Mouse (Mus musculus): ENCODE measurements around the gene Grid1. TPM values are rescaled to one million over a fixed set of nuclear protein-coding genes. Genes with fewer than 3 reads are reported as not detected.

Grid1 gene
- total and polyA plus RNA-seq, 3 experiments = 0.05 TPM; not detected in 2

GRCm38 (mm10) chr14:34917111-34917510, 97.2 kb downstream of the Grid1 start:
- Histone ChIP-seq H3K9me3 (replicated peaks) (peaks cover 5% of the 10 kb centered on the region), H3K4me3 (ENCODE audit: low read depth, low read length) (no peak overlapping the region), H3K36me3 (replicated peaks) (no peaks in the 10 kb centered on the region), H3K4me1 (ENCODE audit: insufficient read depth, low read depth, low read length) (no peaks in the 10 kb centered on the region), H3K27me3 (ENCODE audit: insufficient read depth, low read length) (no peaks in the 10 kb centered on the region)
- DNase-seq (ENCODE audit: low spot score) (no peak), ATAC-seq (ENCODE audit: extremely low read depth, insufficient number of reproducible peaks, low FRiP score, poor library complexity, severe bottlenecking) (no peak)
- TF ChIP-seq GATA2 (IDR thresholded peaks at IDR 0.05; ENCODE audit: borderline replicate concordance, low read depth, low read length) = no peak
- TF ChIP-seq GATA1 (IDR thresholded peaks at IDR 0.05; ENCODE audit: borderline replicate concordance, low read length) = no peak
- TF ChIP-seq POLR2AphosphoS5 (IDR thresholded peaks at IDR 0.05; ENCODE audit: insufficient replicate concordance, low read depth, low read length) = no peak
- TF ChIP-seq TAL1 (conservative IDR thresholded peaks at IDR 0.05; ENCODE audit: low read depth, low read length) = no peak
- TF ChIP-seq CTCF (IDR thresholded peaks at IDR 0.05; ENCODE audit: low read depth, low read length) = no peak

GRCm38 (mm10) chr14:34919221-34919620, 99.3 kb downstream of the Grid1 start:
- H3K36me3 ChIP-seq (replicated peaks) = no peaks in the 10 kb centered on the region
- H3K27me3 ChIP-seq (ENCODE audit: insufficient read depth, low read length) = no peaks in the 10 kb centered on the region
- ATAC-seq (ENCODE audit: extremely low read depth, insufficient number of reproducible peaks, low FRiP score, poor library complexity, severe bottlenecking) (no peak), DNase-seq (ENCODE audit: low spot score) (no peak)
- H3K4me1 ChIP-seq (ENCODE audit: insufficient read depth, low read depth, low read length) = no peaks in the 10 kb centered on the region
- TF ChIP-seq CTCF (IDR thresholded peaks at IDR 0.05; ENCODE audit: low read depth, low read length) (no peak), POLR2AphosphoS5 (IDR thresholded peaks at IDR 0.05; ENCODE audit: insufficient replicate concordance, low read depth, low read length) (no peak), GATA2 (IDR thresholded peaks at IDR 0.05; ENCODE audit: borderline replicate concordance, low read depth, low read length) (no peak), TAL1 (conservative IDR thresholded peaks at IDR 0.05; ENCODE audit: low read depth, low read length) (no peak), GATA1 (IDR thresholded peaks at IDR 0.05; ENCODE audit: borderline replicate concordance, low read length) (no peak)
- no peak overlapping the region for H3K4me3 ChIP-seq (ENCODE audit: low read depth, low read length)
- H3K9me3 ChIP-seq (replicated peaks) = peaks cover 5% of the 10 kb centered on the region

DNA sequence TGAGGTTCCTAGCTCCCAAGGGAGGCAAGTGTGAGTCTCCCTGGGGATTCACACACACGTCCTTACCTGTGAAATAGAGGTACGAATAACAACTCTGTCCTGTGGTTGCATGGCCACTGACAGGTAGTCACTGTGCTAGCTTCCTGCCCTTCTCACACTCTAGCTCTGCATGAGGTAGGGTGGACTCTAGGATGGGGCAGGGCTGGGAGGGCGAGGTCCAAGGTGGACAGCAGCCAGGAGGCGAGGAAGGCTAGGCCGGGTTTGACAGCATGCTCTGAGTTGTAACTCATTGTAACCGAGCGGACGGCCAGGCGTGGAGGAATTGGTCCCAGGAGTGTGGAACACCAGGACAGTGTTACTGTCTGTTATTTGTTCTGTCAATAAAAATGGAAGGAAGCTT, 101.4 kb downstream of the Grid1 start:
- Histone ChIP-seq H3K27me3 (ENCODE audit: insufficient read depth, low read length) (no peaks in the 10 kb centered on the region), H3K4me1 (ENCODE audit: insufficient read depth, low read depth, low read length) (no peaks in the 10 kb centered on the region), H3K36me3 (replicated peaks) (no peaks in the 10 kb centered on the region), H3K4me3 (ENCODE audit: low read depth, low read length) (no peak overlapping the region), H3K9me3 (replicated peaks) (peaks cover 5% of the 10 kb centered on the region)
- DNase-seq (ENCODE audit: low spot score) (no peak), ATAC-seq (ENCODE audit: extremely low read depth, insufficient number of reproducible peaks, low FRiP score, poor library complexity, severe bottlenecking) (no peak)
- no peak for TF ChIP-seq POLR2AphosphoS5 (IDR thresholded peaks at IDR 0.05; ENCODE audit: insufficient replicate concordance, low read depth, low read length)
- no peak for TF ChIP-seq GATA1 (IDR thresholded peaks at IDR 0.05; ENCODE audit: borderline replicate concordance, low read length)
- TF ChIP-seq TAL1 (conservative IDR thresholded peaks at IDR 0.05; ENCODE audit: low read depth, low read length) = no peak
- TF ChIP-seq CTCF (IDR thresholded peaks at IDR 0.05; ENCODE audit: low read depth, low read length) = no peak
- no peak for TF ChIP-seq GATA2 (IDR thresholded peaks at IDR 0.05; ENCODE audit: borderline replicate concordance, low read depth, low read length)

- no peak for ATAC-seq (ENCODE audit: extremely low read depth, insufficient number of reproducible peaks, low FRiP score, poor library complexity, severe bottlenecking)
Observed at GRCm38 (mm10) chr14:34925021-34925420, 105.1 kb downstream of the Grid1 start.

GRCm38 (mm10) chr14:34930040-34930719, 110.3 kb downstream of the Grid1 start:
- Histone ChIP-seq H3K4me3 (ENCODE audit: low read depth, low read length) (no peak overlapping the region), H3K4me1 (ENCODE audit: insufficient read depth, low read depth, low read length) (no peaks in the 10 kb centered on the region), H3K36me3 (replicated peaks) (no peaks in the 10 kb centered on the region), H3K9me3 (replicated peaks) (no peaks in the 10 kb centered on the region), H3K27me3 (ENCODE audit: insufficient read depth, low read length) (no peaks in the 10 kb centered on the region)
- TF ChIP-seq POLR2AphosphoS5 (IDR thresholded peaks at IDR 0.05; ENCODE audit: insufficient replicate concordance, low read depth, low read length) (no peak), GATA1 (IDR thresholded peaks at IDR 0.05; ENCODE audit: borderline replicate concordance, low read length) (no peak), CTCF (IDR thresholded peaks at IDR 0.05; ENCODE audit: low read depth, low read length) (no peak), GATA2 (IDR thresholded peaks at IDR 0.05; ENCODE audit: borderline replicate concordance, low read depth, low read length) (no peak), TAL1 (conservative IDR thresholded peaks at IDR 0.05; ENCODE audit: low read depth, low read length) (no peak)
- DNase-seq (ENCODE audit: low spot score) (no peak), ATAC-seq (ENCODE audit: extremely low read depth, insufficient number of reproducible peaks, low FRiP score, poor library complexity, severe bottlenecking) (no peak)

More at GRCm38 (mm10) chr14:34925021-34925420, 105.1 kb downstream of the Grid1 start:
- DNase-seq (ENCODE audit: low spot score) = no peak
- Histone ChIP-seq H3K36me3 (replicated peaks) (no peaks in the 10 kb centered on the region), H3K9me3 (replicated peaks) (peaks cover 5% of the 10 kb centered on the region), H3K4me3 (ENCODE audit: low read depth, low read length) (no peak overlapping the region), H3K4me1 (ENCODE audit: insufficient read depth, low read depth, low read length) (no peaks in the 10 kb centered on the region), H3K27me3 (ENCODE audit: insufficient read depth, low read length) (no peaks in the 10 kb centered on the region)
- TF ChIP-seq CTCF (IDR thresholded peaks at IDR 0.05; ENCODE audit: low read depth, low read length) (no peak), TAL1 (conservative IDR thresholded peaks at IDR 0.05; ENCODE audit: low read depth, low read length) (no peak), GATA2 (IDR thresholded peaks at IDR 0.05; ENCODE audit: borderline replicate concordance, low read depth, low read length) (no peak), GATA1 (IDR thresholded peaks at IDR 0.05; ENCODE audit: borderline replicate concordance, low read length) (no peak), POLR2AphosphoS5 (IDR thresholded peaks at IDR 0.05; ENCODE audit: insufficient replicate concordance, low read depth, low read length) (no peak)

DNA sequence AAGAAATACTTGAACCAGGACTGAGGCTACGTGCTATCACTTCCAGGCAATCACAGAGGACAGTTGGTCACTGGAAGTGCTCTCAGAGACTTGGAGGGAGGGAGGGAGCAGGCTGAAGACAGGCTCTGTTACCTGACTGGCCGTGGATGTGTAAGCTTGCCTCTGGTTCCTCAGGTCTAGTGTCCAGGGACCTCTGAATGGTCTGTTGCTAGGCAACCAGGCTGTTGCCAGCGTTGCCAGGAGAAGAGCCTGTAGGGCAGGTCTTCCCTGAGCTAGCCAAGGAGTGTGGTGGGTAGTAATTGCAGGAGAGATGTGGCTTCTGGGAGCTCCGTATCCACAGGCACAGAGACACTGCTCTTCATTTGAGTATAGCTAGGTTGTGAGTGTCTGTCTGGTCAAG, 113.3 kb downstream of the Grid1 start:
- Histone ChIP-seq H3K27me3 (ENCODE audit: insufficient read depth, low read length) (no peaks in the 10 kb centered on the region), H3K4me3 (ENCODE audit: low read depth, low read length) (no peak overlapping the region), H3K9me3 (replicated peaks) (no peaks in the 10 kb centered on the region), H3K36me3 (replicated peaks) (no peaks in the 10 kb centered on the region), H3K4me1 (ENCODE audit: insufficient read depth, low read depth, low read length) (no peaks in the 10 kb centered on the region)
- DNase-seq (ENCODE audit: low spot score) (no peak), ATAC-seq (ENCODE audit: extremely low read depth, insufficient number of reproducible peaks, low FRiP score, poor library complexity, severe bottlenecking) (no peak)
- no peak for TF ChIP-seq CTCF (IDR thresholded peaks at IDR 0.05; ENCODE audit: low read depth, low read length)
- TF ChIP-seq GATA2 (IDR thresholded peaks at IDR 0.05; ENCODE audit: borderline replicate concordance, low read depth, low read length) = no peak
- TF ChIP-seq TAL1 (conservative IDR thresholded peaks at IDR 0.05; ENCODE audit: low read depth, low read length) = no peak
- no peak for TF ChIP-seq POLR2AphosphoS5 (IDR thresholded peaks at IDR 0.05; ENCODE audit: insufficient replicate concordance, low read depth, low read length)
- TF ChIP-seq GATA1 (IDR thresholded peaks at IDR 0.05; ENCODE audit: borderline replicate concordance, low read length) = no peak
